Mouse (Mus musculus) hindbrain, embryonic 10.5 days (tissue): ENCODE results near the gene Trp63. TPM values are rescaled to one million over a fixed set of nuclear protein-coding genes. Genes with fewer than 3 reads are reported as not detected.
"Not testable (repeated sequence)": the region's sequence is repeated elsewhere in the genome, so short reads cannot be mapped to it uniquely, and the experiment has no call there.

Source experiments
- DNase-seq: peaks from one replicate; pipeline ENCODE4 v3.0.0-alpha.2; 2017; ENCODE audit warnings: low spot score
- H3K27ac ChIP-seq: fragments of 300-500 bp; sonication (generic); 2 replicates; pipeline ENCODE4 v1.5.1; 2016; ENCODE audit warnings: mild to moderate bottlenecking, moderate library complexity
- H3K27me3 ChIP-seq: fragments of 300-500 bp; sonication (generic); 2 replicates; pipeline ENCODE4 v1.6.1; 2016; ENCODE audit warnings: mild to moderate bottlenecking; ENCODE audit not compliant: poor library complexity, insufficient read depth, severe bottlenecking
- H3K36me3 ChIP-seq: fragments of 300-500 bp; sonication (generic); 2 replicates; pipeline ENCODE4 v1.6.1; 2016; ENCODE audit warnings: mild to moderate bottlenecking, moderate library complexity
- H3K4me1 ChIP-seq: fragments of 300-500 bp; sonication (generic); replicated peaks from 2 replicates; pipeline ENCODE4 v1.6.1; 2016; ENCODE audit warnings: mild to moderate bottlenecking
- H3K4me3 ChIP-seq: fragments of 300-500 bp; sonication (generic); 2 replicates; pipeline ENCODE4 v1.5.1; 2016; ENCODE audit warnings: mild to moderate bottlenecking, moderate library complexity
- H3K9me3 ChIP-seq: fragments of 300-500 bp; sonication (generic); 2 replicates; pipeline ENCODE4 v1.6.1; 2016; ENCODE audit warnings: mild to moderate bottlenecking, moderate library complexity
- WGBS: fragments of 180-500 bp; shearing (Covaris S2); methylation state at CpG from one replicate; pipeline ENCODE4 v1.1.7; 2016; 5-methylcytosine and 5-hydroxymethylcytosine counted together
- polyA plus RNA-seq: library from polyadenylated mRNA; unstranded; fragments of >200 nt; fragmentation: Nextera tagmentation; extraction: Ambion mirVana; gene quantifications from 2 replicates; pipeline ENCODE4 v1.2.1, GENCODE M21; 2016

Trp63 gene
- 7.2 and 7.7 TPM in 2 replicates for polyA plus RNA-seq

DNA sequence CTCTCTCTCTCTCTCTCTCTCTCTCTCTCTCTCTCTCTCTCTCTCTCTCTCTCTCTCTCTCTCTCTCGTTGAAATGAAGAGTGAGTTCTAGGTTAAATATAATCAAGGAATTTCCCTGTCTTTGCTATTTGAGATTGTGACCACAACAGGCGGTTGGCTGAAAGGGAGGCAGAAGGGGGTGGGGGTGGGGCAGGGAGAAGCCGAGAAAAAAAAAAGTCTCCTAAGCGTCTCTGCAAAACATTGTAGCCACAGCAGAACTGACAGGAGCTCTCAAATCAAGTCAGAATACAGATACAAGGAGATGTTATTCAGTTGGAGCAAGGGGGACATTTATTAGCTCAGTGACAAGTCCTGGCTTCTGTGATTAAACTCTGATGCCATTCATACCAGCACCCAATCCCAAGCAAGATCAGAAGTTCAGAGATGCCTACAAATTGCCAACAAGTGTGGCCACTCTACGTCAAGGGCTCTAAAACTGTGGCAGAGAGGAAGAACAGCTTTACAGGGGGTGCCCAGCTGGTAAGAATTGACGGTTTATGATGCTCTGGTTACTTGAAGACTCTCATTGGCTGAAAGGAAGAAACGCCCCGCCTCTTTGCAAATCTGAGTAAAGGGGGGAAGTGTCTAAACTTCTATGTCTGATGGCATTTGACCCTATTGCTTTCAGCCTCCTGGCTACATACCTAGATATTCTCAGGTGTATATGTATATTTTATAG, at the start of gene Trp63:
Gene Trp63, plus strand, starts transcription at position 233 of the 718 bp plus-strand sequence.
- H3K27ac ChIP-seq = no peak within 1 kb of the TSS
- H3K4me3 ChIP-seq = no peak within 1 kb of the TSS
- 44% methylated on average over 8 of the region's 8 CpGs for WGBS
- no peaks in the 10 kb centered on the region for H3K9me3 ChIP-seq
- H3K36me3 ChIP-seq = no peaks in the 10 kb centered on the region
- H3K27me3 ChIP-seq = no peaks in the 10 kb centered on the region
- H3K4me1 ChIP-seq = peaks cover 6% of the 10 kb centered on the region
- DNase-seq = no peak

DNA sequence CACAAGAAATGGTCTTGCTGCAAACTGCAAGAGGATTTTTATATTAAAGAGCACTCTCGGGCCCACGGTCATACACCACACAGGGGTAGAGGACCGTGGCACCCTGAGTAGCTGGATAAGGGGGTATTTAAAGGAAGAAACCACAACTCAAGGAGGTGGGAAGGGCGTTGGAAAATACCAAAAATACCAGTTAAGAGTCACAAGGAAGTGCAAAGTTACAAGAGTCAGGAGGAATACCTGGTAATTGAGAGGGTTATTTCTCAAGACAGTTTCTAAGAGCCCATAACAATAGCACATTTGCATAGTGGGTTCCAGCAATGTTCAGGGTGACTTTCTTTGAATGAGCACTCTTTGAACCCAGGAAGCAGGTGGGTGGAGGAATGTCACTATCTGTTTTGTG, 38.8 kb upstream of the Trp63 start:
- not testable (repeated sequence) for H3K4me1 ChIP-seq, H3K27me3 ChIP-seq, DNase-seq, H3K4me3 ChIP-seq, H3K27ac ChIP-seq, H3K9me3 ChIP-seq, H3K36me3 ChIP-seq
- 81% methylated on average over 4 of the region's 4 CpGs for WGBS

GRCm38 (mm10) chr16:25660510-25661235, 22.9 kb upstream of the Trp63 start:
- H3K4me3 ChIP-seq = no peak overlapping the region
- DNase-seq = no peak
- WGBS = 83% methylated on average over 9 of the region's 9 CpGs
- H3K9me3 ChIP-seq = peaks cover 3% of the 10 kb centered on the region; the same call in 1 of the 2 replicates
- H3K36me3 ChIP-seq = no peaks in the 10 kb centered on the region
- no peaks in the 10 kb centered on the region for H3K27me3 ChIP-seq
- no peak overlapping the region for H3K27ac ChIP-seq
- no peaks in the 10 kb centered on the region for H3K4me1 ChIP-seq

DNA sequence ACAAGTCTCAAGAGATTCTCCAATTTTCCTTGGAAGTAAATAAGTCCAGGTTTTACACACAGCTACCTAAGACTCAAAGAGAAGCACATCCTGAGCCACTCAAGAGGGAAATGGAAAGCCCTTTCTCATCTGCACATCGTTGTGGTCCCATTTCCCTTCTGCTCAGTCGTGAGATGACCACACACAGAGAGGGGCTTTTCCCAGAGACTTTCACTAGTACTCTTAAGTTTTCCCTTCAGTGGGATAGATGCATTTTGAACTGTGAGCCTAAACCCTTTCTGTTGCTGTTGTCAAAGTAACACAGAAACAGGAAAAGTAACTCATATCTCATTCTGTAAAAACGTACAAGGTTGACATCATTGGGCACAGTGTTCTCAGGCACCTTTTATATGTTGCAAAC, 20.4 kb upstream of the Trp63 start:
- Histone ChIP-seq H3K36me3 (no peaks in the 10 kb centered on the region), H3K4me3 (no peak overlapping the region), H3K27me3 (no peaks in the 10 kb centered on the region), H3K9me3 (peaks cover 3% of the 10 kb centered on the region; the same call in 1 of the 2 replicates), H3K27ac (no peak overlapping the region), H3K4me1 (no peaks in the 10 kb centered on the region)
- WGBS = 79% methylated on average over 3 of the region's 3 CpGs
- DNase-seq = no peak

DNA sequence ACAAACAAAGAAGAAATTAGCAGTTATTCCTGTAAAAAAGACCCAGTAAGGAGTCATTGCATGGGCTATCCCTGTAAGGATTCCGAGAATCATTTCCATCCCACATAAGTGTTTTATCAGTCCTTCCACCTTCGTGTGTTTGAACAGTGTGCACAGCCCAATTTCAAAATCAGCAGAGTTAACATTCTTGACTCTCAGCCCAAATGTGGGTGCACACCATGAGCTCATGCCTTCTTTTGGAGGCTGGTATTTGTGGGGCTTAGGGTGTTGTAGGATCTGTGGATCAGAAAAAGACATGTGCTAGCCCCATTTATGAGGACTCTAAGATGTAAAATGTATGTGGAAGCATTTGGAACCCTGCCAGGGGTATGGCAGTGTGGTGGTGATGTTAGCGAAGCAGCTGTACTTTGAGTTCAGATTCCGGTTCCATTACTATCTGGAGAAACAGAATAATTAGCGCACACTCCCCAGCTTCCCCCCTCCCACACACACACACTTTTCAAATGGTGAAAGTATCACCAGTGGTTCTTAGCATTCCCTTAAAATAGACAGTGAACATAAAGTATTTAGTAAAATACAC, 9.6 kb upstream of the Trp63 start:
- Histone ChIP-seq H3K27me3 (no peaks in the 10 kb centered on the region), H3K4me1 (0 out of 2 replicates have a peak, but pooled peaks cover 2% of the 10 kb centered on the region), H3K4me3 (no peak overlapping the region), H3K27ac (no peak overlapping the region), H3K9me3 (no peaks in the 10 kb centered on the region), H3K36me3 (no peaks in the 10 kb centered on the region)
- no peak for DNase-seq
- WGBS = 88% methylated on average over 5 of the region's 5 CpGs

DNA sequence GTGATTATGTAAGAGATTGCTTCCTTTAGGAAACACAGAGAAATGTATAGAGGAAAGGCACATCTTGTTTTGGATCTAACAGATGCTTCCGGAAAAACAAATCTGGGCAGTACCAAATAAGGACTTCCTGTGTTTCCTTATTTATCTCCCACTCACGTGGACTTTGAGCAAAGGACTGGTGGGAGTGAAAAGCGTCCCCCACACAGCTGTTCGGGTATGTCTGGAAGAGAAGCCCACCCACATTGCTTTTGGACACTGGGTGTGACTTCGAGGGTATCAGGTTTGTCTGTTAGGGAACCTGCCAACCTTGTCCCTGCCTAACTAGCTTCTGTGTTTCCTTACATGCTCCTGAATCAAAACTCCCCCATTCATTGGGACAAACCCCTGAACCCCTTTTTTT, 3.2 kb upstream of the Trp63 start:
- no peaks in the 10 kb centered on the region for H3K27me3 ChIP-seq
- H3K4me1 ChIP-seq = peaks cover 6% of the 10 kb centered on the region
- 67% methylated on average over 5 of the region's 5 CpGs for WGBS
- H3K27ac ChIP-seq = no peak overlapping the region
- H3K9me3 ChIP-seq = no peaks in the 10 kb centered on the region
- no peak overlapping the region for H3K4me3 ChIP-seq
- no peak for DNase-seq
- H3K36me3 ChIP-seq = no peaks in the 10 kb centered on the region

- 75% methylated on average over 4 of the region's 4 CpGs for WGBS
- no peak overlapping the region for H3K27ac ChIP-seq
- H3K4me1 ChIP-seq = peaks cover 6% of the 10 kb centered on the region
- H3K36me3 ChIP-seq = no peaks in the 10 kb centered on the region
- no peaks in the 10 kb centered on the region for H3K27me3 ChIP-seq
- H3K9me3 ChIP-seq = no peaks in the 10 kb centered on the region
- no peak overlapping the region for H3K4me3 ChIP-seq
- DNase-seq = no peak
Measured at GRCm38 (mm10) chr16:25682533-25682932, 1.0 kb upstream of the Trp63 start.

DNA sequence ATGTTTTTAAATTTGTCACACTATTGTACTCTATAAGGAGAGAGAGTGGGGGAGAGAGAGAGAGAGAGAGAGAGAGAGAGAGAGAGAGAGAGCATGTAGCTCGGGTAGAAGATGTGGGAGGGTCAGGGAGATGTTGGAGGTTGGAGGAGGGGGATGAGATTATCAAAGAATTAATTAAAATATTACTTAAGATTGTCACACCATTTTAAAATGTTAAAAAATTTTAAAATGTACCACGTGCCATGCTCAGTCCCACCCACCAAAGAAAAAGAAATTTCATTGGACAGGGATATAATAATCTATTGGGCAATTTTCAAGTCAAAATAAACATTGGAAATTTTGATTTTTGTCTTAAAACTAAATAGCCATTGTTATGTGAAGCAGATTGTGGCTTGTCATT, 1.0 kb downstream of the Trp63 start:
- no peak for DNase-seq
- WGBS = 72% methylated on average over 2 of the region's 2 CpGs
- Histone ChIP-seq H3K9me3 (no peaks in the 10 kb centered on the region), H3K36me3 (no peaks in the 10 kb centered on the region), H3K27me3 (no peaks in the 10 kb centered on the region), H3K4me3 (no peak overlapping the region), H3K4me1 (peaks cover 6% of the 10 kb centered on the region), H3K27ac (no peak overlapping the region)

DNA sequence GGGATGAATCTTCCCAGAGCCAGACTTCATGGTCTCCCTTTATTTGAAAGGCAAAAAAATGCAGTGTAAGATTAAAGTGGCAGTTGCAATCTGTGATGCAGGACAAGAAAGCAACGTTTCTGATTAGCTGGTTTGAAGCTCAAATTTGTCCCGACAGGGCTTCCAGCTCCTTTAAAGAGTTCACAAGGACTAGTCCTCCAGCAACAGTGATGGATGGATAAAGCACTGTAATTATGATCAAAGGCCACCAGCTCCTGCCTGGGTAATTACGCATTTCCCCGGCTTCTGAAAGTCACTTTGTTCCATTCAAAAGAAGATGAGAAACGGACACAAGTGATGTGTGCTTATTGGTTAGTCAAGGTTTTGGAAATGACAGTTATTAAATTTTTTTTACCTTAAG, 7.0 kb downstream of the Trp63 start:
- Histone ChIP-seq H3K27me3 (no peaks in the 10 kb centered on the region), H3K4me3 (no peak overlapping the region), H3K9me3 (no peaks in the 10 kb centered on the region), H3K36me3 (no peaks in the 10 kb centered on the region), H3K4me1 (no peaks in the 10 kb centered on the region), H3K27ac (no peak overlapping the region)
- WGBS = 45% methylated on average over 5 of the region's 5 CpGs
- no peak for DNase-seq

DNA sequence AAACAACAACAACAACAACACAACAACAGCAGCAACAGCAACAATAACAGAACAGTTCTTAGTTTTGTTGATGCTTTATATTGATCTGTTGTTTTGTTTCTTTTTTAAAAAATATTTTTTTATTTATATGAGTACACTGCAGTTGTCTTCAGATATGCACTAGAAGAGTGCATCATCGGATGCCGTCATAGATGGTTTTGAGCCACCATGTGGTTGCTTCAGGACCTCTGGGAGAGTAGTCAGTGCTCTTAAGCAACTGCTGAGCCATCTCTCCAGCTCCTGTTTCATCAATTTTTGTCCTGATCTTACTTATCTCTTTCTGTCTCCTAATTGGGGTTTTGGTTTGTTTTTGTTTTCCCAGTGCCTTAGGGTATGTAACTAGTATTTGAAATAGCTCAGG, 17.7 kb downstream of the Trp63 start:
- Histone ChIP-seq H3K9me3 (no peaks in the 10 kb centered on the region), H3K27me3 (no peaks in the 10 kb centered on the region), H3K4me3 (no peak overlapping the region), H3K36me3 (no peaks in the 10 kb centered on the region), H3K4me1 (no peaks in the 10 kb centered on the region), H3K27ac (no peak overlapping the region)
- no peak for DNase-seq
- WGBS = 94% methylated on average over 2 of the region's 2 CpGs

DNA sequence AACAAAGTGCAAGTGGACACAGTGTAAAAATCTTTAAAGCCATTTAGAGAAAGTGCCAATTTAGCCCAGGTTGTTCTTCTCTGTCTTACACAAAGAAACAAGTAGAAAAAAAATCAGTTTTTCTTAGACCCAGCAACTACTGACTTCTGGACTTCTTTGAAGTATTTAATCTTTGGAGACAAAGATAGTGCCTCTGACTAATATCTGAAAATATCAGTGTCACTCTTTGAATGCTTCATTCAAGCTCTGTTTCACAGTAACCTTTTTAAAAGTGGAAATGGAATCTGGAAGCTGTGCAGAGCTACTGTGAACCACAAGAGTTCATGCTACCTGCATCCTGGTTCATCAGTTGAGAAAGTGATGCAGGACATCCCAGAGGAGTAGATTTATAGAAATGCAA, 22.7 kb downstream of the Trp63 start:
- no peak overlapping the region for H3K4me3 ChIP-seq
- no peak for DNase-seq
- H3K27ac ChIP-seq = no peak overlapping the region
- 0 out of 2 replicates have a peak, but pooled peaks cover 2% of the 10 kb centered on the region for H3K9me3 ChIP-seq
- no peaks in the 10 kb centered on the region for H3K27me3 ChIP-seq
- H3K4me1 ChIP-seq = no peaks in the 10 kb centered on the region
- H3K36me3 ChIP-seq = no peaks in the 10 kb centered on the region

- DNase-seq = no peak
- 83% methylated on average over 3 of the region's 3 CpGs for WGBS
- 0 out of 2 replicates have a peak, but pooled peaks cover 2% of the 10 kb centered on the region for H3K9me3 ChIP-seq
Measured at GRCm38 (mm10) chr16:25715790-25716189, 32.2 kb downstream of the Trp63 start.

GRCm38 (mm10) chr16:25723131-25723530, 39.6 kb downstream of the Trp63 start:
- no peaks in the 10 kb centered on the region for H3K9me3 ChIP-seq
- H3K27ac ChIP-seq = no peak overlapping the region
- no peaks in the 10 kb centered on the region for H3K4me1 ChIP-seq
- DNase-seq = no peak
- no peaks in the 10 kb centered on the region for H3K36me3 ChIP-seq
- 81% methylated on average over 5 of the region's 5 CpGs for WGBS
- H3K27me3 ChIP-seq = no peaks in the 10 kb centered on the region
- no peak overlapping the region for H3K4me3 ChIP-seq

More at GRCm38 (mm10) chr16:25715790-25716189, 32.2 kb downstream of the Trp63 start:
- no peaks in the 10 kb centered on the region for H3K4me1 ChIP-seq
- no peaks in the 10 kb centered on the region for H3K27me3 ChIP-seq
- H3K27ac ChIP-seq = no peak overlapping the region
- no peak overlapping the region for H3K4me3 ChIP-seq
- H3K36me3 ChIP-seq = no peaks in the 10 kb centered on the region
